Mouse (Mus musculus) limb, embryonic 15.5 days (tissue): ENCODE data around the gene Slc27a1. TPM values are rescaled to one million over a fixed set of nuclear protein-coding genes. Genes with fewer than 3 reads are reported as not detected.

Experiments used
- ATAC-seq: fragments of 200-750 bp; cut with Nextera tagmentation; 2 replicates; pipeline ENCODE4 v1.8.0; 2017; ENCODE audit warnings: low read depth, moderate TSS enrichment; ENCODE audit not compliant: insufficient number of reproducible peaks, low FRiP score, low TSS enrichment
- H3K27ac ChIP-seq: fragments of 300-500 bp; sonication (generic); 2 replicates; pipeline ENCODE4 v1.5.1; 2015; ENCODE audit warnings: moderate library complexity, mild to moderate bottlenecking, inconsistent platforms
- H3K27me3 ChIP-seq: fragments of 300-500 bp; sonication (generic); 2 replicates; pipeline ENCODE4 v1.6.1; 2015; ENCODE audit warnings: inconsistent platforms
- H3K36me3 ChIP-seq: fragments of 300-500 bp; sonication (generic); 2 replicates; pipeline ENCODE4 v1.6.1; 2015; ENCODE audit warnings: inconsistent platforms
- H3K4me1 ChIP-seq: fragments of 300-500 bp; sonication (generic); 2 replicates; pipeline ENCODE4 v1.6.1; 2015; ENCODE audit warnings: inconsistent platforms
- H3K4me2 ChIP-seq: fragments of 300-500 bp; sonication (generic); 2 replicates; pipeline ENCODE4 v1.6.1; 2015; ENCODE audit warnings: mild to moderate bottlenecking, inconsistent platforms
- H3K4me3 ChIP-seq: fragments of 300-500 bp; sonication (generic); 2 replicates; pipeline ENCODE4 v1.5.1; 2015; ENCODE audit warnings: mild to moderate bottlenecking, inconsistent platforms
- H3K9ac ChIP-seq: fragments of 300-500 bp; sonication (generic); 2 replicates; pipeline ENCODE4 v1.6.1; 2015; ENCODE audit warnings: inconsistent platforms
- H3K9me3 ChIP-seq: fragments of 300-500 bp; sonication (generic); 2 replicates; pipeline ENCODE4 v1.6.1; 2016; ENCODE audit warnings: inconsistent platforms
- WGBS: fragments of 180-500 bp; shearing (Covaris S2); methylation state at CpG from one replicate; pipeline ENCODE4 v1.1.7; 2015; 5-methylcytosine and 5-hydroxymethylcytosine counted together
- polyA plus RNA-seq: library from polyadenylated mRNA; unstranded; fragments of >200 nt; fragmentation: Nextera tagmentation; extraction: Ambion mirVana; gene quantifications from 2 replicates; pipeline ENCODE4 v1.2.1, GENCODE M21; 2015

Slc27a1 gene
- polyA plus RNA-seq, 1 experiment from 2014 or later = 44.5 TPM

DNA sequence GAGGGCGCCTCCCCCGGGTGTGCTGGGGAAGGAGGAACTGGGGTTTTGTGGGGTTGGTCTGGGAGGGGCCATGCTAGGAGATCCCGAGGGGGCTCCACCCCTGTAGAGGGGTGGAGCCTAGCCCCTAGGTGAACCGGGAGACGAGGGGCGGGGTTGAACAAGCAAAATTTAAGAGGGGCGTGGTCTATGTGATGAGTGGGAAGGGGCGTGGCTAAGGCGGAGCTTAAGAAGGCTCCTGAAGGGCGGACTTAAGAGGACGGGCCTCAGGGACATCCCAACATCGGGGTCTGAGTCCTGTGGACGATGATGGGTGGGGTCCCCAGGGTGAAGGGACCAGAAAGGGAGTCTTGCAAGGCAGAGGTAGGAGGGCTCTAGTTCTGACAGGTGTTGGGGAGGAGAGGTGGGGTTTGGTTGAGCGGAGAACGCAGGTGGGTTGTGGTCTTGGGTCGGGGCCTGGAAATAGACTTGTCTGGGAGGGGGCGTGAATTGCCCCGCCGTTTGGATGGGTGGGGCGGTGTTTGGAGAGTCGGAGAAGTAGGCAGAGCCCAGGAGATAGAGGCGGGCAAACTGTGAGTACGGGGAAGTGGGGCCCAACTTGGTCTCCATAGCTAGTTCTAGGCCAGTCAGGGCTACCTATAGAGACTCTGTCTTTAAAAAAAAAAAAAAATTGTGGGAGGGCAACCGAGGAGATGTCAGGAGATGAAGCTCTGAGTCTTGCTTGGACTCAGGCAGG lies 9.6 kb upstream of the Slc27a1 start:
- Histone ChIP-seq H3K9ac (peak overlapping the region; percentile 28; the same call in 1 of the 2 replicates), H3K27ac (no peak overlapping the region), H3K4me3 (peak overlapping the region; percentile 40), H3K9me3 (no peaks in the 10 kb centered on the region), H3K4me2 (peak overlapping the region; percentile 69), H3K4me1 (peaks cover 23% of the 10 kb centered on the region), H3K27me3 (peaks cover 84% of the 10 kb centered on the region), H3K36me3 (no peaks in the 10 kb centered on the region)
- ATAC-seq = peak; percentile 32; the same call in 1 of the 2 replicates
- WGBS = 2% methylated on average over 24 of the region's 24 CpGs

DNA sequence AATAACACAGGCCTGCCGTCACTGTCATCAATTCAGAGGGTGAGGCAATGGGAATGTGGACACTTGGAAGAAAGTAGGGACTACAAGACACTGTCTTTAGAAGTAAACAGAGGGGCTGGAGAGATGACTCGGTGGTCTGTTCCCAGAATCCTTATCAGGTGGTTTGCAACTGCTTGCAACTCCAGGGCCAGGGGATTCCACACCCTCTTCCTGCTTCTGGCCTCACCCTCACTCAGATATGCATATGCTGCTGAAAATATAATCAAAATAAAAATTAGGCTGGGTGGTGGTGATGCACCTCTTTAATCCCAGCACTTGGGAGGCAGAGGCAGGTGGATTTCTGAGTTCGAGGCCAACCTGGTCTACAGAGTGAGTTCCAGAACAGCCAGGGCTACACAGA lies 8.6 kb upstream of the Slc27a1 start:
- WGBS = 75% methylated on average over 3 of the region's 3 CpGs
- Histone ChIP-seq H3K36me3 (no peaks in the 10 kb centered on the region), H3K9me3 (no peaks in the 10 kb centered on the region), H3K4me2 (no peak overlapping the region), H3K4me1 (peaks cover 23% of the 10 kb centered on the region), H3K4me3 (no peak overlapping the region), H3K27me3 (peaks cover 87% of the 10 kb centered on the region), H3K27ac (no peak overlapping the region), H3K9ac (no peak overlapping the region)
- ATAC-seq = no peak

DNA sequence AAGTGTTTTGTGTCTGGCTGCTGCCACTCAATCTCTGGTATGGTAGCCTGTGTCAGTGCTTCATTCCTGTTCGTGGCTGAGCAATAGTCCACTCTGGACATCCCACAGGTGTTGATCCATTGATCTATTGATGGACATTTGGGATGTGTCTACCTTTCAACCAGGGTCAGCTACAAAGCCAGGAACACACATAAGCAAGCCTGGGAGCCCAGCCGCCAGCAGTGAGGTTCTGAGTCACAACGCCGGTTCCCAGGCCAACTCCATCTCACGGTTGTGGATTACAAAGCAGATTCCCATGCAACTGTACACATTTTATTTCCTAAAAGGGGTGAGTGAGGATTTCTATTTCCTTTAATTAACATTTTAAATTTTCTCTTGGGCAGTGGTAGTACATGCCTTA lies 7.9 kb upstream of the Slc27a1 start:
- no peak for ATAC-seq
- Histone ChIP-seq H3K4me1 (peaks cover 23% of the 10 kb centered on the region), H3K36me3 (no peaks in the 10 kb centered on the region), H3K9ac (no peak overlapping the region), H3K9me3 (no peaks in the 10 kb centered on the region), H3K4me3 (no peak overlapping the region), H3K4me2 (no peak overlapping the region), H3K27me3 (peaks cover 84% of the 10 kb centered on the region), H3K27ac (no peak overlapping the region)
- WGBS = 84% methylated on average over 5 of the region's 5 CpGs

DNA sequence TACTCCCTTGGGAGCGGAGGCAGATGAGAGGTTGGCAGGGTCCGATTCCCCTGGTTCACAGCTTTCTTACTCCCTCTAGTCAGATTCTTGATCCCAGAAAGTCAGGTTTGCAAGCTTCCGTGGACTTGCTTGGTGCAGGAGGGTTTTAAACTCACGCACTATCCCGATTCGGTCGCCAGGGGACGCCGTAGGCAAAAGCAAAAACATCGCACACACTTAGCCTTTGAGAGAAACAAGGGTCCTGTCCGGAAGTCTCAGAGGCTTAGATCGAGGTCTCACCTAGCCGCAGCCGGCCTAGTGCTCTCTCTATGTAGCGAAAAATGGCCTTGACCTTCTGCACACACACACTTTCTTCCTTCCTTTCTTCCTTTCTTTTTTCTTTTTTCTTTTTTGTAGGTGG lies 7.3 kb upstream of the Slc27a1 start:
- Histone ChIP-seq H3K27ac (no peak overlapping the region), H3K27me3 (peaks cover 83% of the 10 kb centered on the region), H3K36me3 (no peaks in the 10 kb centered on the region), H3K9ac (no peak overlapping the region), H3K4me3 (no peak overlapping the region), H3K9me3 (no peaks in the 10 kb centered on the region), H3K4me2 (no peak overlapping the region), H3K4me1 (peaks cover 23% of the 10 kb centered on the region)
- 4% methylated on average over 15 of the region's 15 CpGs for WGBS
- no peak for ATAC-seq

DNA sequence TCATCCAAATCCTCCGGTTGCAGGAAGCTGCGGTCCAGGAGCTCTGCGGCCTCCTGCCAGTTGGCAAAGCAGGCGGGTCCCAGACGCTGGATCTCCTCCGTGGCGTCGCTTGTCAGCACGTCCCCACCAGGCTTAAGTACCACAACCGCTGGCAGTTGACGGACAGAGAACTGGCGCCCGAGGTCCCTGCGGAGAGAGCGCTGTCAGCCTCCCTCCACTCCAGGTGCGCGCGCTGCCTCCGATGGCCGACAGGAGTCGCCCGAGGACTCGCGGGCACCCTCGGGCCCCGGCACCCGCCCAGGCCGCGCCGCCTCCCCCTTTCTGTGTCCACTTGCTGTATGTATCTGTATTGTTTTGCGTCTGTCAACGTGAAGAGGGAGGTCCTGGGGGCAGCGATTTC lies 5.9 kb upstream of the Slc27a1 start:
- Histone ChIP-seq H3K4me3 (peak overlapping the region; percentile 32), H3K27me3 (peaks cover 77% of the 10 kb centered on the region), H3K36me3 (no peaks in the 10 kb centered on the region), H3K9ac (no peak overlapping the region), H3K9me3 (no peaks in the 10 kb centered on the region), H3K4me2 (peak overlapping the region; percentile 54), H3K27ac (no peak overlapping the region), H3K4me1 (peaks cover 23% of the 10 kb centered on the region)
- 1% methylated on average over 33 of the region's 33 CpGs for WGBS
- no peak for ATAC-seq

DNA sequence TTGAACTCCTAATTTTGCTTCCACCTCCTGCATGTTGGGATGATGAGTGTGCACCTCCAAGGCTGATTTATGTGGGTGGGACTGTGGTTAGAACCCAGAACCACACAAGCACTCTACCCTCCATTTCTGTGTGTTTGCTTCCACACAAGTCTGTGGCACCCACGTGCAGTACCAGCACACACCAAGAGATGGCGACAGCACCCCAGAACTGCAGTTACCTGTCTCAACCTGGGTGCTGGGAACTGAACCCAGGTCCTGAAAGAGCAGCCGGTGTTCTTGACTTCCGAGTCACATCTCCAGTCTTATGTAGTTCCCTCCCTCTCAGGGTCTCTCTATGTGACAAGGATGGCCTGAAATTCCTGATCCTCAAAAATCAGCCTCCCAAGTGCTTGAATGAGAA lies 4.7 kb upstream of the Slc27a1 start:
- Histone ChIP-seq H3K9ac (no peak overlapping the region), H3K4me1 (peaks cover 21% of the 10 kb centered on the region), H3K4me2 (no peak overlapping the region), H3K4me3 (no peak overlapping the region), H3K27ac (no peak overlapping the region), H3K36me3 (no peaks in the 10 kb centered on the region), H3K9me3 (no peaks in the 10 kb centered on the region), H3K27me3 (peaks cover 73% of the 10 kb centered on the region)
- WGBS = 86% methylated on average over 4 of the region's 4 CpGs
- no peak for ATAC-seq

DNA sequence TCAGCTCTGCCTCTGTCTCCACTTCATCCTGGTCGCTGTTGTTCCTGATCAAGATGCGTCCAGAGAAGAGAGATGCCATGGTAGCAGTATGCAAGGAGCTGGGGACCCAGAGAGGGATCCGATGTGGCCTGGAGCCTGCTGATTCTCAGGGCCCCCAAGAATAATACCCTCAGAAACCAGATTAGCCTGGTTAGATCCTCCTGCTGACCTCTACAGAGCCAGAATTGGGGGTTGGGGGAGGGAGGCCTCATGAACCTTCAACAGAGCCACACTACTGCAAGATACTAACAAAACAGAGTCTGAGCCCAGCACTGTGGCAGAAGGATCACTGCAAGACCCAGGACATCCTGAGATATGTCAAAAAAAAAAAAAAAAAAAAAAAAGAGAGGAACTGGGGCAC lies 2.2 kb upstream of the Slc27a1 start, which contains the start of gene Nxnl1:
Gene Nxnl1, minus strand, starts transcription at position 101 of the 400 bp plus-strand sequence.
- Histone ChIP-seq H3K4me1 (peaks cover 31% of the 10 kb centered on the region), H3K36me3 (no peaks in the 10 kb centered on the region), H3K9ac (no peak within 1 kb of the TSS), H3K4me2 (no peak within 1 kb of the TSS), H3K4me3 (no peak within 1 kb of the TSS), H3K27me3 (peaks cover 51% of the 10 kb centered on the region), H3K9me3 (no peaks in the 10 kb centered on the region), H3K27ac (no peak within 1 kb of the TSS)
- 71% methylated on average over 3 of the region's 3 CpGs for WGBS
- ATAC-seq = no peak

DNA sequence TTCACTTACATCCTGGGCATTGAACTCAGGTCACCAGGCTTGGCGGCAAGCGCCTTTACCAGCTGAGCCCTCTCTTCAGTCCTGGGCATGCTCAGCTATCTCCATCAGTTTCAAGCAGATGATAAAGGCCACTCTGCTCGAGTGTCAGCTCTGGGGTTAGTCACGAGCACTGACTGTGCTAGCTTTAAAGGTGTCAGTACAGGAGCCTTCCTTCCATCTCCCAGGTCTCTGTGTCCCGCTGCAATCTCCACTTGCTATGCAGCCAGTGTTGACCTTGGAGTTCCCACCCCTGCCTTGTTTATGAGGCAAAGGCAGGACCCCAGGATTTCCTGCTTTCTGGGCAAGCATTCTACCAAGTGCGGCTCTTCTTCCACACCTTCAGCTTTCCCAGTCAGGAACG lies 1.1 kb upstream of the Slc27a1 start:
- peaks cover 38% of the 10 kb centered on the region for H3K4me1 ChIP-seq
- ATAC-seq = no peak
- 69% methylated on average over 7 of the region's 7 CpGs for WGBS
- H3K4me3 ChIP-seq = no peak overlapping the region
- H3K9ac ChIP-seq = no peak overlapping the region
- H3K36me3 ChIP-seq = no peaks in the 10 kb centered on the region
- peaks cover 41% of the 10 kb centered on the region for H3K27me3 ChIP-seq
- 0 out of 2 replicates have a peak overlapping the region, but pooled peaks have one; percentile 3 for H3K27ac ChIP-seq
- H3K9me3 ChIP-seq = no peaks in the 10 kb centered on the region
- H3K4me2 ChIP-seq = no peak overlapping the region

DNA sequence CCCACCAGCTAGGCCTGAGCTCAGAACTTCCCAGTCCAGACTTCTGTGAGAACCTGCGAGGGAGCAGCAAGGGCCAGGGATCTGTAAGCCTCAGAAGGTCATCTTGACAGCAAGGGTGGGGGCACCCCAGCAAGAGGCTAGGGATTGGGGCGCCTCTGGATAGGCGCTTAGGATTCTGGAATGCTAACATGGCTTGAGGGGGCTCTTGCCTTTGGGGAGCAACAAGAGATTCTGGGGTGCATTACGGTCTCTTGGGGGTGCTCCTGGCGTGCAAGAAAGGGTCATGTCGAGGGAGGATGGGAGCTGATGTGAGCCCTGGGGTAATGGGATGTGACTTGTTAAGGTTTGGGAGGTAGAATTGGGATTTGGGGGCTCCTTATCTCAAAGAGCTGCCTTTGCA lies 259 bp downstream of the Slc27a1 start:
- Histone ChIP-seq H3K27me3 (peaks cover 29% of the 10 kb centered on the region), H3K9ac (peak overlapping the region; percentile 35; the same call in 1 of the 2 replicates), H3K9me3 (no peaks in the 10 kb centered on the region), H3K27ac (peak overlapping the region; percentile 87), H3K4me3 (peak overlapping the region; percentile 64), H3K4me1 (peaks cover 40% of the 10 kb centered on the region), H3K36me3 (no peaks in the 10 kb centered on the region), H3K4me2 (peak overlapping the region; percentile 84)
- no peak for ATAC-seq
- WGBS = 16% methylated on average over 6 of the region's 6 CpGs

DNA sequence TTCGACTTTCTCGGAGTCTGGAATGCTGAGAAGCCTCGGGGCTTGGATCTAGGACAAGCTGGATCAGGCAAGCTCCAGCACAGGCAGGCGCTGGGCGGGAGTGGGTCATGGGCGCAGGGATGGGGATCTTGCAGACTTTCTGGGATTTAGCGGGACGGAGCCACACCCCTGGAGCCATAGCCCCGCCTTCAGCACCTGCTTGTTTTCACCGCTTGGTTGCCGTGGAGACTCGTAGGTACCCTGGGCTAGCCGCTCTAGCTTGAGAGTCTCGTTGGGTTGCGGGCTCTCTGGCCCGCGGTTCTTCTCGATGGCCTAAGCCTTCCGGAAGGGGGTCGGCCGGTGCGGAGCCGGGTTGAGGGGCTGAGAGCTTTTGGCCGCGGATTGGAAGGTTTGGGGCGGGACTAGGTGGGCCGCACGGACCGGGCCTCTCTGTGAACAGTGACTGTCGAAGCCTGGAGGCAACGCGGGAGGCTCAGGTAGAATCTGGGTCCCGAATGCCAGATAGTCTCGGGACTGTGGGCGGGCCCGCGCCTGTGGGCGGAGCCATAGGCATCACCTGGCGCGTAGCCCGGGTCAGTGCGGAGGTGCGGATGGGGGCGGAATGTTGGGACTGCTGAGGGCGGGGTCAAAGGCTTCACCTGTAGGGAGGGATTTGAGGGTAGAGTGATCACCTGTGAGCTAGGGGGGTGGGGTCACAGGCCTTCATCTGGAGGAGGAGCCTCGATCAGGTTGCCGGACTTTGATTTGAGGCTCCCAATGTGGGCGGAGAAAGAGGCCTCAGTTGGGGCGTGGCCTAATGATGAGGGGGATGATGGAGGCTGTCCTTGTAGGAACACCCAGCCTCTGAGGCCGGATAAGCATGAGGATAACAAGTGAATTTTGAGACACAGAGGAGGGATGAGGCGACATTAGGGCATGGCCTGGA lies 946 bp downstream of the Slc27a1 start:
- H3K4me2 ChIP-seq = peak overlapping the region; percentile 84
- H3K4me1 ChIP-seq = peaks cover 40% of the 10 kb centered on the region
- H3K9me3 ChIP-seq = no peaks in the 10 kb centered on the region
- H3K27ac ChIP-seq = peak overlapping the region; percentile 87
- peak overlapping the region; percentile 35; the same call in 1 of the 2 replicates for H3K9ac ChIP-seq
- peaks cover 28% of the 10 kb centered on the region; the same call in 1 of the 2 replicates for H3K27me3 ChIP-seq
- peak; percentile 76 for ATAC-seq
- WGBS = under 1% methylated on average over 51 of the region's 51 CpGs
- H3K4me3 ChIP-seq = peak overlapping the region; percentile 64
- H3K36me3 ChIP-seq = no peaks in the 10 kb centered on the region

DNA sequence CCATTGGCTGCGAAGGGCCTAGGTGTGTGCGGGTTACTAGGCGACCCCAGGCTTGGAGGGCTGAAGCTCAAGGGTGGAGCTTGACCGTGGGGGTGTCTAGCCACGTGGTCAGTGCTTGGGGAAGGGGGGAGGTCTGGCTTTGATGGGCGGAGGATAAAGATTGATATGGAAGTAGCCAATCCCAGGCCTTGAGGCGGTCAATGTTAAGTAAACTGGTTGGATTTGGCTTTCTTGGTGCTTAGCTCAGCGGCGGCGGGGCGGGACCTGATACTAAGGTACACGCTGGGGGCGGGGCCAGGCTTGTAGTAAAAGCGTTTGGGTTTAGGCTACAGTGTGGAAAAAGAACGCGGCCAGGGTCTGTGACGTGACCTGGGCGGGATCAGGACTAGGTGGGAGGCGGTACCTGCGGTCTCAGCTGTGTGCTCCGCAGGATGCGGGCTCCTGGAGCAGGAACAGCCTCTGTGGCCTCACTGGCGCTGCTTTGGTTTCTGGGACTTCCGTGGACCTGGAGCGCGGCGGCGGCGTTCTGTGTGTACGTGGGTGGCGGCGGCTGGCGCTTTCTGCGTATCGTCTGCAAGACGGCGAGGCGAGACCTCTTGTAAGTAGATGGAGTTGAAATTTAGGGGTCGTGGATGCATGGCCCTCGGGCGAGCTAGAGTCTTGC lies 1.7 kb downstream of the Slc27a1 start:
- peak overlapping the region; percentile 87 for H3K27ac ChIP-seq
- peak overlapping the region; percentile 64 for H3K4me3 ChIP-seq
- H3K27me3 ChIP-seq = peaks cover 26% of the 10 kb centered on the region; the same call in 1 of the 2 replicates
- H3K4me2 ChIP-seq = peak overlapping the region; percentile 84
- H3K9ac ChIP-seq = peak overlapping the region; percentile 48
- peak; percentile 90 for ATAC-seq
- WGBS = under 1% methylated on average over 41 of the region's 41 CpGs
- no peaks in the 10 kb centered on the region for H3K36me3 ChIP-seq
- H3K9me3 ChIP-seq = no peaks in the 10 kb centered on the region
- peaks cover 40% of the 10 kb centered on the region for H3K4me1 ChIP-seq
